Mouse (Mus musculus) G1E (cell line): ENCODE results near the gene 1700029H14Rik.

Source experiments
- CTCF ChIP-seq: IDR thresholded peaks from 2 replicates; pipeline ENCODE4 v1.5.1; 2012; ENCODE audit warnings: low read depth, low read length, inconsistent platforms, mixed read lengths
- POLR2AphosphoS5 ChIP-seq: IDR thresholded peaks from 2 replicates; pipeline ENCODE4 v1.6.1; 2012; ENCODE audit warnings: low read depth, low read length, inconsistent platforms; ENCODE audit not compliant: insufficient replicate concordance
- TAL1 ChIP-seq: conservative IDR thresholded peaks from 2 replicates; pipeline ENCODE4 v1.6.1; 2012; ENCODE audit warnings: low read depth, low read length, inconsistent platforms, mixed read lengths

- TF ChIP-seq CTCF (no peak), POLR2AphosphoS5 (no peak), TAL1 (no peak)
Measured at GRCm38 (mm10) chr8:13548235-13548634, 14.0 kb downstream of the 1700029H14Rik start.
